Mouse (Mus musculus) lung, postnatal 0 days (tissue): ENCODE data around the gene Dock2.

ENCODE experiments used
- CTCF ChIP-seq: IDR thresholded peaks from 2 replicates; pipeline ENCODE4 v1.5.1; 2016; ENCODE audit warnings: antibody characterized with exemption, mild to moderate bottlenecking
- EP300 ChIP-seq: IDR thresholded peaks from 2 replicates; pipeline ENCODE4 v1.6.1; 2016; ENCODE audit warnings: antibody characterized with exemption, mild to moderate bottlenecking, control low read depth

DNA sequence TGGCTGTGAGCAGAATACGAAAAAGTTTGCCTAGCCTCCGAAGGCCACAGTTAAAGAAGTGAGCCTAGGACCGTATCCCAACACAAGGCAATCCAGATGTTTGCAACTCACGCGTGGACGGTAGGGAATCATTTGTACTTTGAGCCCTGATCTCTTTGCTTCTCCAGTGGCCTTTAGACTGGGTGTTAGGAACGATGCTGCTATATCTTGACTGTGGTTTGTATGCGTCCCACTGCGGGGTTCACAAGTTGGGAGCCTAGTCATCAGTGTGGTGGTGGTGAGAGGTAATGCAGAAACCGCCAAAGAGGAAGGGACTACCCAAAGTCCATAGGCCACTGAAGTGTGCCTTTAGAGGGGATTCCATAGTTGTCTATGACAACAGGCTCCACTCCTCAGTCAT, 251.6 kb downstream of the Dock2 start:
- TF ChIP-seq CTCF (no peak), EP300 (no peak)
